16 mouse cellular contexts compared by ENCODE assay signal in the genomic region with DNA sequence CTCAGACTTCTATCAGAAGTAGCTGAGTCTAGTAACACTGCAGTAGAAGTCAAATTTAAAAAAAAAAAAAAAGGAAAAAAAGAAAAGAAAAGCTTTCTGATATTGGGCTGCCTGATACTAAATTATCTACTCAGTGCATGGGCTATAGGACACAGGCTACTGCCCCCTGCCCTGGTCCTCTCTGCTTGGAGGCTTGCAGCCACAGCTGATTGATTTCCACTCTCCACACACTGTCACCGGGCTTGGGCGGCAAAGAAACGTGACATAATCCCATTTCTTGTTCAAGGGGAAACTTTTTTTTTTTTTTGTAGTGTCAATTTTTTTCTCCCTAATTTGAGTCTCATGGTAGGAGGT.
DNase-seq lines count a peak whose midpoint lies in the region; ATAC-seq lines count a peak whose summit lies in the region.
"Had no signal": no experiment of that assay in that cellular context is flagged by ENCODE, and none has a peak within 500 bp of the region (broad histone marks: within the 10 kb centered on the region; RNA-seq: fewer than 3 reads in every experiment).

No protein-coding gene starts in this region.

- no peaks in the 10 kb centered on the region for H3K36me3 ChIP-seq in kidney, embryonic 16.5 days (ENCODE audit: insufficient read depth, low read length)
- no peaks in the 10 kb centered on the region for H3K36me3 ChIP-seq in liver, embryonic 12.5 days
- H3K36me3 ChIP-seq in midbrain, embryonic 12.5 days: peaks cover 50% of the 10 kb centered on the region

- H3K4me3 ChIP-seq in kidney, embryonic 16.5 days (ENCODE audit: low read length): no peak overlapping the region
- no peak overlapping the region for H3K4me3 ChIP-seq in liver, embryonic 12.5 days
- H3K4me3 ChIP-seq in midbrain, embryonic 12.5 days: no peak overlapping the region
- H3K4me3 ChIP-seq: erythroblast, embryonic 14.5 days; hindbrain, embryonic 12.5 days had no signal

- H3K4me2 ChIP-seq in kidney, embryonic 16.5 days (replicated peaks; ENCODE audit: low read depth, low read length): no peak overlapping the region
- peak overlapping the region; percentile 52 for H3K4me2 ChIP-seq in liver, embryonic 12.5 days
- H3K4me2 ChIP-seq in midbrain, embryonic 12.5 days (replicated peaks): no peak overlapping the region
- H3K4me2 ChIP-seq: hindbrain, embryonic 12.5 days had no signal

- no peaks in the 10 kb centered on the region for H3K9me3 ChIP-seq in kidney, embryonic 16.5 days (ENCODE audit: low read length)
- H3K9me3 ChIP-seq in liver, embryonic 12.5 days (replicated peaks): no peaks in the 10 kb centered on the region
- H3K9me3 ChIP-seq in midbrain, embryonic 12.5 days: no peaks in the 10 kb centered on the region
- H3K9me3 ChIP-seq: hindbrain, embryonic 12.5 days had no signal

- peaks cover 8% of the 10 kb centered on the region; the same call in 1 of the 2 replicates for H3K4me1 ChIP-seq in kidney, embryonic 16.5 days (ENCODE audit: insufficient read depth, low read length)
- H3K4me1 ChIP-seq in liver, embryonic 12.5 days: peaks cover 36% of the 10 kb centered on the region
- peaks cover 72% of the 10 kb centered on the region for H3K4me1 ChIP-seq in midbrain, embryonic 12.5 days

- H3K9ac ChIP-seq in kidney, embryonic 16.5 days (replicated peaks; ENCODE audit: low read length): no peak overlapping the region
- no peak overlapping the region for H3K9ac ChIP-seq in liver, embryonic 12.5 days
- H3K9ac ChIP-seq in midbrain, embryonic 12.5 days (replicated peaks): no peak overlapping the region
- H3K9ac ChIP-seq: hindbrain, embryonic 12.5 days had no signal

- 22% methylated on average over 3 of the region's 3 CpGs for WGBS in kidney, embryonic 16.5 days
- WGBS in liver, embryonic 12.5 days (ENCODE audit: insufficient replicate concordance): 3% methylated on average over 3 of the region's 3 CpGs
- 1% methylated on average over 3 of the region's 3 CpGs for WGBS in midbrain, embryonic 12.5 days

- H3K27me3 ChIP-seq in kidney, embryonic 16.5 days (ENCODE audit: insufficient read depth, low read length): peaks cover 6% of the 10 kb centered on the region; the same call in 1 of the 2 replicates
- H3K27me3 ChIP-seq in liver, embryonic 12.5 days (replicated peaks): 0 out of 2 replicates have a peak, but pooled peaks cover 9% of the 10 kb centered on the region
- no peaks in the 10 kb centered on the region for H3K27me3 ChIP-seq in midbrain, embryonic 12.5 days
- H3K27me3 ChIP-seq: hindbrain, embryonic 12.5 days had no signal

- DNase-seq in embryo, embryonic 10.5 days (ENCODE audit: low spot score): peak; percentile 22
- DNase-seq in embryo, embryonic 10 days (ENCODE audit: low spot score): no peak
- no peak for DNase-seq in kidney, adult 9 months
- DNase-seq in right cerebral cortex, postnatal 4 days: no peak
- DNase-seq: adrenal gland, adult 2 months; gastrocnemius, postnatal 25 days; lung, postnatal 14 days; thymus, postnatal 14 days had no signal

- no peak overlapping the region for H3K27ac ChIP-seq in kidney, embryonic 16.5 days (ENCODE audit: low read length)
- peak overlapping the region; percentile 74 for H3K27ac ChIP-seq in liver, embryonic 12.5 days
- H3K27ac ChIP-seq in midbrain, embryonic 12.5 days (replicated peaks): peak overlapping the region; percentile 88
- H3K27ac ChIP-seq: kidney, postnatal 0 days; stomach, postnatal 0 days had no signal

- ATAC-seq in kidney, embryonic 16.5 days (ENCODE audit: low FRiP score, low TSS enrichment): peak; percentile 83; the same call in 1 of the 2 replicates
- peak; percentile 76 for ATAC-seq in liver, embryonic 12.5 days
- peak; percentile 24; the same call in 1 of the 2 replicates for ATAC-seq in midbrain, embryonic 12.5 days (ENCODE audit: low FRiP score, low read depth)
- no peak for ATAC-seq in CD4-positive, CD25-positive, alpha-beta regulatory T cell, adult 4 months
